Mouse (Mus musculus) yolk sac, embryonic 10.5 days (tissue): Measurements from ENCODE around the gene Pdia4.
"Not testable (repeated sequence)": the region's sequence is repeated elsewhere in the genome, so short reads cannot be mapped to it uniquely, and the experiment has no call there.

Experiments used
- DNase-seq: peaks from one replicate; pipeline ENCODE4 v3.0.0-alpha.2; 2017; ENCODE audit warnings: low spot score

Gene Pdia4

GRCm38 (mm10) chr6:47813257-47813878 lies at the start of gene Pdia4:
TSS of gene Pdia4 (minus strand) at chr6:47813430.
- peak; percentile 100 for DNase-seq

DNA sequence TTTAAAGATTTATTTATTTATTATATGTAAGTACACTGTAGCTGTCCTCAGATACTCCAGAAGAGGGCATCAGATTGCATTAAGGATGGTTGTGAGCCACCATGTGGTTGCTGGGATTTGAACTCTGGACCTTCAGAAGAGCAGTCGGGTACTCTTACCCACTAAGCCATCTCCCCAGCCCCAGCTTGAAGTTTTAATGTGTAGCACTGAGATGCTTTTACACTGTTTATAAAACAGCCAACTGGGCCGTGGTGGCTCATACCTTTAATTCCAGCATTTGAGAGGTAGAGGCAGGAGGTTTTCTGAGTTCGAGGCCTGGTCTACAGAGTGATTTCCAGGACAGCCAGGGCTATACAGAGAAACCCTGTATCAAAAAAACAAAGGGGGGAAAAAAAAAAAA lies 44.5 kb upstream of the Pdia4 start:
- not testable (repeated sequence) for DNase-seq

- no peak for DNase-seq
These were observed 44.0 kb upstream of the Pdia4 start for GRCm38 (mm10) chr6:47857241-47857640.

DNA sequence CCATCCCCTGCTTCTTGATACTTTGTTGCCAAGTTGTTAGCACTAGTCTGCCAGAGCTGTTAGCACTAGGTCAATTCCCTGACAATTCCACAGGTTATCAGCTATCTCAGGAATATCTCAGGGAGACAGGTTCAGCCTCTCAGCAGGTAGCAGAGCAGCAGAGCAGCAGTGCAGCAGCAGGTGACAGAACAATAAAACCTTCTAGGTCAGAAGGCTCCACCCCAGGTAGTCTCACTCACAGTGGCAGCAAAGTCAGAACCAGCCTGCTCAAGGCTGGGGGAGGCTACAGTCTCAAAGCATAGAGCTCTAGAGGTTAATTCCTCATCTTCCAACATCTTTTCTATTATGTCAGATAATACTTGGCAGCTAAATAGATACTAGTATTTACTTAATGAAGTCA lies 32.5 kb upstream of the Pdia4 start:
- no peak for DNase-seq

DNA sequence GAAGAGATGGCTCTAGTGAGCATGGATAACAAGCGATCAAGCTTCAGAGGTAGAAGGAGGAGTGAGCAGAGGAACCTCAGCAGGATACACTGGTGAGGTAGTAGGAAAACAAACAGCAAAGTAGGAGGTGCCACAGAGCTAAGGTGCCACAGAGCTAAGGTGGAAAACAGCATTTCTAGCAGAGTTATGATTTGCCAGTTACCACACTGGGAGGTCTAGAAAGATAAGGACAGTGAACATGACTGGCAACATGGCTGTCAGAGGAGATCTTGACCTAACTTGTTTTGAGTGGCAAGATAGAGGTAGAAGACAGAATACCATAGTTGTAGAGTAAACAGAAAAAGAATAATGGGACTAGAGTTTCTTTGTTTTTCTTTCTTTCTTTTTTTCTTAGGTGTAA lies 29.1 kb upstream of the Pdia4 start:
- DNase-seq = no peak

DNA sequence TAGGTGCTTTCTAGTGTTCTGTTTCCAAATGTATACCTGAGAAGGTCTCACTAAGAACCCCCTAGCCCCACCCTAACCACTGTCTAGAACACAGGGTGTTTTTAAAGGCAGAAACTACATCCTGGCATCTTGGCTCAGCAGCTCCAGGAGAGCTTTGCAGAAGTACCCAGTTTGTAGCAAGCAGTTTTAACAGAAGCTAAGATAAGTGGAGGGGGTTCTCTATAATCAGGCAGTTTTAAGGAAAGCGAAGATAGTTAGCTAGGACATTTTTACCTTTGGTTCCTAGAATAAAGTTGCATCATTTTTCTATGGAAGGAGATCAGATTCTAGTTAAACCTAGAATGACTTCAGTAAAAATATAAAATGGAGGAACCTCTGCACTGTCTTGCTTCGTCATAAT lies 28.6 kb upstream of the Pdia4 start:
- DNase-seq = no peak

- DNase-seq = no peak
These were observed 27.8 kb upstream of the Pdia4 start for GRCm38 (mm10) chr6:47841077-47841476.

DNA sequence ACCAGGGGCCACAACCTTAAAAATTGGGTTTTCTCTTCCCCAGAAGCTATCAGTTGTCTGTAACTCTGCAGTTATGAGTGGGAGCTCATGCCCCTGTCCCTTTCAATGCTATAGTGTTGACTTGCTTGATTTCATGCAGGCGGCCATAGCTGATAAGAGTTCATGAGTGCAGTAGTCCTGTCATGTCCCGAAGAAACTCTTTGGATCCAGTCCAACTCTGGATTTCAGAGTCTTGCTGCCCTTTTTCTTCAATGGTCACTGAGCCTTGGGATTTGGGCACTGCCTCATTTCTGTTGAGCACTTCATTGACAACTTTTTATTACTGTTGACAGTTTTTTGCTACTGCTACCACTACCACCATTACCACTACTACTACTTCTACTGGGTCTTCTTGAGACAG lies 24.4 kb upstream of the Pdia4 start:
- no peak for DNase-seq

DNA sequence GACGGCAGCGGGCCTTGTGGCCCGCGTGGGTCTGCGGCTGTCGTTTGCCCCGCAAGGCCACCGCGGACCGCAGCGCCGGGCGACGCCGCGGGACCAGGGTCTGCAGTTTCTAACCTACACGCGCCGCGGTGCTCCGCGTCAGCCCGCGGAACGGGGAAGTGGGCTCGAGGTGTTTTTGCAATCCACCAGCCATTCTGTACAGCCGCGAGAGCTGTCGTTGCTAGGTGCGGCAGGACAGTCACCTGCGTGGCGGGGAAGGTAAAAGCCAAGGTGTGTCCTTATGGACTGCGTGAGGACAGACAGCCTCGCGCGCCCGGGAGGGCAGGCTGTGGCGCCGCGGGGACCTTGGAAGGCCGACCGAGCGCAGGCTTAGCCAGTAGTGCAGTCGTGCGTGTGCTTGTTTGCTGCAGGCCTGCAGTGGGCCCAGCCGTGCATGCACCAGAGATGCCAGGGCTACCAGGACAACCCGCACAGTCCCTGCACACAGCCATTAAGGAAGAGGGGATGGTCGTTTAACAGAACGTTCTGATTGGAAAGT lies 22.8 kb upstream of the Pdia4 start:
- DNase-seq = no peak

GRCm38 (mm10) chr6:47835482-47835983 lies 22.3 kb upstream of the Pdia4 start, which contains the start of gene Zfp398:
TSS of gene Zfp398 (plus strand) at chr6:47835661.
- DNase-seq = peak; percentile 91

DNA sequence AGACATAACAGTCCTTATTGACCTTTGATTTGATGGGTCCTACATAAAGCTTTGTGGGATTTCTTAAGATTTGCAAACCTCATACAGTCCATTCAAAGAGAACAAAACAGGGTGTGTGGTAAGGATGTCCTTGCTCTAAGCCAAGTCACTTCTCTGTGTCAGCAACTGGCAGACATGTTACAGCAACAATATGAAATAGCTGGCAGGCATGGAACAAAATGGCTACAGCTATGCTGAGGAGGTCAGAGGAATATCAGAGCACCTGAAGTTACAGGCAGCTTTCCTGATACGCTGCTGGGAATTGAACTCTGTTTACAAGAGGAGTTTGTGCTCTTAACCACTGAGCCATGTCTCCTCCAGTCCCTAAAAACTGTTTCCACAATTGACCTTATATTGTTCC lies 19.0 kb upstream of the Pdia4 start:
- DNase-seq = no peak

GRCm38 (mm10) chr6:47830104-47831078 lies 17.2 kb upstream of the Pdia4 start, which contains the start of gene Zfp786:
TSS of gene Zfp786 (minus strand) at chr6:47830867.
- peak; percentile 84 for DNase-seq

- no peak for DNase-seq
These were observed 15.7 kb upstream of the Pdia4 start for GRCm38 (mm10) chr6:47828950-47829349.

GRCm38 (mm10) chr6:47827462-47827861 lies 14.2 kb upstream of the Pdia4 start:
- no peak for DNase-seq

- no peak for DNase-seq
These were observed 11.0 kb upstream of the Pdia4 start for GRCm38 (mm10) chr6:47824241-47824640.

GRCm38 (mm10) chr6:47821776-47822175 lies 8.5 kb upstream of the Pdia4 start:
- no peak for DNase-seq

DNA sequence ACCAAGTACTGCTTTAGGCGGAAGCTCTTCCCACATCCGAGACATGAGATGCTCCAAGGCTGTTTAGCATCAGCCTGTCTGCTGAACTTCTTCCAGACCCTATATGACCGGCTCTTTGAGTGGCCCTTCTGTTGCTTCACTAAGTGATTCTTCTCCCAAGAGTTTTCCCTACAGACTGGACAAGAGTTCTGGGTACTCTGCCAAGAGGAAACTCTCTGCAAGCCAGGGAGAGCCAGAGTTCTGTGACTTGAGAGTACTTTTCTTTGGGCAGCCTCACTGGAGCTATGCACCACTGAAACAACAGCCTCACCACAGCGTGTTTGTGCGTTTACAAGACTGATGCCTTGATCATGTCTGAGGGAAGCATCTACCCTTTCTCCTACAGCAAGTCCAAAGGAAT lies 8.0 kb upstream of the Pdia4 start:
- DNase-seq = no peak

GRCm38 (mm10) chr6:47819626-47820325 lies 6.5 kb upstream of the Pdia4 start:
- no peak for DNase-seq

DNA sequence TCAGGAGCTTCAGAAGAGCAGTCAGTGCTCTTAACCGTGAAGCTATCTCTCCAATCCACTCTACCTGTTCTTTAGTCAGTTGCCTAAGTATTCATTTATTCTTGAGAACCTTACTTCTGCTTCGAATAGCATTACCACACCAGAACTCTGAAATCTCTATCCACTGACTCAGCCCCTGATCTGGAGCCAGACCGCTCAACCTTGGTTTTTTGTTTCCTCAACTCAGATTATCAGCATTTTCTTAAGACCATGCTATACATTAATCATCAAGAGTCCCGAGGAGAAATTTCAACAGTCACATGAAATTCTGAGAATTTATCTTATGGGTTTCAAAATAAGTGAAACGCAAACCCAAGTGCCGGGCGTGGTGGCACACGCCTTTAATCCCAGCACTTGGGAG lies 5.5 kb upstream of the Pdia4 start:
- DNase-seq = no peak

GRCm38 (mm10) chr6:47816151-47816550 lies 2.9 kb upstream of the Pdia4 start:
- no peak for DNase-seq

- DNase-seq = peak; percentile 29
These were observed 837 bp downstream of the Pdia4 start for GRCm38 (mm10) chr6:47812271-47812915.

- no peak for DNase-seq
These were observed 1.9 kb downstream of the Pdia4 start for GRCm38 (mm10) chr6:47811324-47811723.
